Mouse (Mus musculus) embryonic facial prominence, embryonic 10.5 days (tissue): ENCODE data around the gene Fam206a. TPM values are rescaled to one million over a fixed set of nuclear protein-coding genes. Genes with fewer than 3 reads are reported as not detected.

Source experiments
- DNase-seq: peaks from one replicate; pipeline ENCODE4 v3.0.0-alpha.2; 2017; ENCODE audit warnings: low spot score
- H3K27ac ChIP-seq: fragments of 300-500 bp; sonication (generic); replicated peaks from 2 replicates; pipeline ENCODE4 v1.5.1; 2016; ENCODE audit warnings: mild to moderate bottlenecking
- H3K27me3 ChIP-seq: fragments of 300-500 bp; sonication (generic); replicated peaks from 2 replicates; pipeline ENCODE4 v1.6.1; 2016; ENCODE audit warnings: low read depth, mild to moderate bottlenecking; ENCODE audit not compliant: poor library complexity, severe bottlenecking
- H3K36me3 ChIP-seq: fragments of 300-500 bp; sonication (generic); replicated peaks from 2 replicates; pipeline ENCODE4 v1.6.1; 2016; ENCODE audit warnings: mild to moderate bottlenecking, moderate library complexity
- H3K4me1 ChIP-seq: fragments of 300-500 bp; sonication (generic); 2 replicates; pipeline ENCODE4 v1.6.1; 2016
- H3K4me3 ChIP-seq: fragments of 300-500 bp; sonication (generic); 2 replicates; pipeline ENCODE4 v1.5.1; 2016; ENCODE audit warnings: mild to moderate bottlenecking, moderate library complexity
- H3K9me3 ChIP-seq: fragments of 300-500 bp; sonication (generic); 2 replicates; pipeline ENCODE4 v1.6.1; 2016; ENCODE audit warnings: mild to moderate bottlenecking
- WGBS: fragments of 180-500 bp; shearing (Covaris S2); methylation state at CpG from one replicate; pipeline ENCODE4 v1.1.7; 2016; 5-methylcytosine and 5-hydroxymethylcytosine counted together
- polyA plus RNA-seq: library from polyadenylated mRNA; unstranded; fragments of >200 nt; fragmentation: Nextera tagmentation; extraction: Ambion mirVana; gene quantifications from 2 replicates; pipeline ENCODE4 v1.2.1, GENCODE M21; 2016

Gene Fam206a
- polyA plus RNA-seq: 27.6 and 28.1 TPM in 2 replicates

DNA sequence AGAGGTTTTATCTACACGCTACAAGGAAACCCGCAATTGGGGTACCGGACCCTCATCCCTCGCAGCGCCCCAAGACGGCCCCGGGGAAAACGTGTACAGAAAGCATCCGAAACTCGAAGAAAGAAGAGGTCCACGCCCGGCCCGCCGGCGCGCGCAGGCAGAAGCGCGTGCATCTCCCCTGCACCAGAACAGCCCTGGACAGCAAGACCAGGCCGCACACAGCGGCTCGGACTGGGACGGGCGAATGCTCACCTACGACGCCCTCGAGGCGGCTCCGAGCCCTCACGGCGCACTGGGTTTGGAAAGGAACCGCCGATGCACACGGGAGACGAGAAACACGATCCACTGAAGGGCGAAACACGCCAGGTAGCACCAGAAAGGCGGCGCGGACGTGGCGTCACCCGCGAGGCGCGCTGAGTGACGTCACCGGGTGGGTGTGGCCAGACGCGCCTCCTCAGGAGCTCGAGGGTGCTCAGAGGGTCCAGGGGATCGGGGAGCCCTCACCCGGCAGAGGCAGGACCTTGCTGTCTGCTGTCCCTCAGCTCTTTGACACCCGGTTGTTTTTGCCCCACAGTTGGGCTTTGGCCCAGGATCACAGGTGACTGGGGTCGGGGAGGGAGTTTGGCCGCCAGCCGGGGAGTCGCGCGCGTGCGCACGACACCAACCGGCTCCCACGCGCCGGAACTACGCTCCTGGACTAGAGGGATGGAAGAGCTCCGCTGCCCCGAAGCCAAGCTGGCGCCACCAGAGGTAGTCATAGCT is at the start of gene Fam206a, which contains the start of gene Elp1:
Gene Fam206a, plus strand, starts transcription at position 439 of the 762 bp plus-strand sequence.
Gene Elp1, minus strand, starts transcription at position 425 of the 762 bp plus-strand sequence.
- under 1% methylated on average over 72 of the region's 72 CpGs for WGBS
- peaks cover 69% of the 10 kb centered on the region for H3K36me3 ChIP-seq

DNA sequence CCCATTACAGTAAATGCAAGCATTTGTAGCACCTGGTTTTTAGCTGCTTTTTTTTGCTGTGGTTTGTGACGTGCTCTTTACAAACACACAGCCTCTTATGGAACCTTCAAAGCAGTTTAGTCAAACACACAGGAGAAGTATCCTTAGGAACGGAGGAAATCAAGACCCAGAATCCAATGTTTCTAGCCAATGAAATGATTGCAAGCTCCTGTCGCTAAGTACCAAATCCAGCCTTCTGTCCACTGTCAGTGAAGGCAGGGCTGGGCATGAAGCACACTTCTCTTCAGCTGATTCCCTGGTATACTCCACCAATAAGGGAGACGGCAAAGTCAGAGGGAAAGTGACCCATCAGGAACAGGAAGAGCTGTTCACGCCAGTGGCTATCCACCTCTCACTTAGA is 46.1 kb upstream of the Fam206a start:
- no peak overlapping the region for H3K27ac ChIP-seq
- DNase-seq: no peak
- no peaks in the 10 kb centered on the region for H3K4me1 ChIP-seq
- 90% methylated on average over 5 of the region's 5 CpGs for WGBS
- no peak overlapping the region for H3K4me3 ChIP-seq
- H3K27me3 ChIP-seq: no peaks in the 10 kb centered on the region
- peaks cover 99% of the 10 kb centered on the region for H3K36me3 ChIP-seq
- H3K9me3 ChIP-seq: no peaks in the 10 kb centered on the region

More for the DNA sequence above, at the start of gene Fam206a, which contains the start of gene Elp1:
- H3K4me3 ChIP-seq: peak within 1 kb of the TSS; percentile 92
- no peaks in the 10 kb centered on the region for H3K9me3 ChIP-seq
- no peaks in the 10 kb centered on the region for H3K27me3 ChIP-seq
- peak; percentile 94 for DNase-seq
- H3K4me1 ChIP-seq: peaks cover 25% of the 10 kb centered on the region
- peak within 1 kb of the TSS; percentile 96 for H3K27ac ChIP-seq

DNA sequence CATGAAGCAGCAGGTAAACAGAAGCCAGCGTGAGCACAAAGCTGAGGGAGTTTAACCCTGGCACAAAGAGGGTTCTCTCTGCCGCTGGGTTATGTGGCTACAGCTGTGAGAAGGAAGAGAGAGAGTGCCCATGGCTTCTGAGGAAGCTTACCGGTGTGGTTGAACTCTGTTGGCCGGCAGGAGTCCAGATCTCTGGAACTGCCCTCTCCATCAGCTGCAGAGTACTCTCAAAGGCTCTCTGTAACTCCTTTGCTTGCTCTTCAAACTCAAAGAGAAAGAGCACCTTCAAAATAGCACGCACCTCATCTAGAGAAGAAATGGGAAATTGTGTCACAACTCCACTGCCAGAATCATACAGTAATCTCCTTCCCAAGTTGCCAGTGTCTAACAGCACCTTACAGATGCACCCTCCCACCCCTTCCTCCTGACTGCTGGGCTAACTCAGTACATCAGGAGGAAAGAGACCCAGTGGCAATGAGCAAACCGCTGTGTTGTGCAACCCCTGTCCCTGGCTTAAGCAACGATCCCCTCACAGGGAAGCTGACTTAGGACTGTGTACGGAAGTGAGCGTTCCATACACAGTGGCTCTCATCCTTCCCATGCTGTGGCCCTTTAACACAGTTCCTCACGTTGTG is 45.1 kb upstream of the Fam206a start:
- WGBS: 95% methylated on average over 10 of the region's 10 CpGs
- Histone ChIP-seq H3K27ac (no peak overlapping the region), H3K36me3 (peaks cover 99% of the 10 kb centered on the region), H3K27me3 (no peaks in the 10 kb centered on the region), H3K4me1 (no peaks in the 10 kb centered on the region), H3K4me3 (no peak overlapping the region), H3K9me3 (no peaks in the 10 kb centered on the region)
- DNase-seq: no peak

GRCm38 (mm10) chr4:56757693-56758092 is 44.5 kb upstream of the Fam206a start:
- peaks cover 100% of the 10 kb centered on the region for H3K36me3 ChIP-seq
- no peaks in the 10 kb centered on the region for H3K4me1 ChIP-seq
- no peak overlapping the region for H3K4me3 ChIP-seq
- 93% methylated on average over 1 of the region's 1 CpGs for WGBS
- H3K27ac ChIP-seq: no peak overlapping the region
- no peak for DNase-seq
- H3K9me3 ChIP-seq: no peaks in the 10 kb centered on the region
- H3K27me3 ChIP-seq: no peaks in the 10 kb centered on the region

DNA sequence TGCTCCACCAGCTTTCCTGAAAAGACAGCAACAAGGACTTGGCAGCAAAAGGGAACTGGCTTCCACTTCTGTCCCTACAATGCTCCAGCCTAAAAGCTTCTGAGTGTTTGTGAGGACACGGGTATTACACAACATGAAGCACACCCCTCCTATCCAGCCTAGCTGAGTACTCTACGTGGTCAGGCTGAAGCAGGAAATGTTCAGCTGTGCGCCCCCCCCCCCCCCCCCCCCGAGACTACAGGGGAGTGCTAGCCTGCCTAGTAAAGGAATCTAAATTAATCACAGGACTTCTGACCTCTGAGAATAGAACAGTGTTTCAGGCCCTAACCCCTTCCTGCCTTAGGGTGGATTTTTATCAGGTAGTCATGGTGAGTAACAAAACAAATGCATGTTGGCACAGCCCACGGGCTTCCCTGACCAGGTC is 34.3 kb upstream of the Fam206a start:
- no peaks in the 10 kb centered on the region for H3K27me3 ChIP-seq
- no peak for DNase-seq
- 79% methylated on average over 5 of the region's 5 CpGs for WGBS
- peaks cover 100% of the 10 kb centered on the region for H3K36me3 ChIP-seq
- no peak overlapping the region for H3K4me3 ChIP-seq
- H3K27ac ChIP-seq: no peak overlapping the region
- no peaks in the 10 kb centered on the region for H3K9me3 ChIP-seq
- H3K4me1 ChIP-seq: no peaks in the 10 kb centered on the region

DNA sequence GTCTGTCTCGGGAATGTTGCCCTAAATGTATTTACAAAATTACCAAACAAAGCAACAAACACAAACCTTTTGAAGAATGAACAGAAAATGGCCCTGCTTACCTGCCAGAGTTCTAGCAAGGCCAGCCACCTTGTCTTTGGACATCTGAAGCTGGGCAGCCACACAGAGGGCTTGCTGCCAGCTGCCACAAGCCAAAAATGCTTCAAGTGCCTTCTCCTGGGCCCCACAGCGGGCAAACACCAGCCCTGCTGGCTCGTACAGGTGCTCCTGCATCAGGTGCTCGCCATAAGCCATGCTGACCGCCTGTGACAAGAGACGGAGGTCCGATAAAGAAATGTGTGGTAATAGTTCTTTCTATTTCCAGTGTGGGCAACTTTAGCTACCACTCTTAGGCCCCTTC is 33.2 kb upstream of the Fam206a start:
- Histone ChIP-seq H3K27ac (no peak overlapping the region), H3K9me3 (no peaks in the 10 kb centered on the region), H3K4me3 (no peak overlapping the region), H3K36me3 (peaks cover 100% of the 10 kb centered on the region), H3K4me1 (no peaks in the 10 kb centered on the region), H3K27me3 (no peaks in the 10 kb centered on the region)
- WGBS: 93% methylated on average over 7 of the region's 7 CpGs
- DNase-seq: no peak

DNA sequence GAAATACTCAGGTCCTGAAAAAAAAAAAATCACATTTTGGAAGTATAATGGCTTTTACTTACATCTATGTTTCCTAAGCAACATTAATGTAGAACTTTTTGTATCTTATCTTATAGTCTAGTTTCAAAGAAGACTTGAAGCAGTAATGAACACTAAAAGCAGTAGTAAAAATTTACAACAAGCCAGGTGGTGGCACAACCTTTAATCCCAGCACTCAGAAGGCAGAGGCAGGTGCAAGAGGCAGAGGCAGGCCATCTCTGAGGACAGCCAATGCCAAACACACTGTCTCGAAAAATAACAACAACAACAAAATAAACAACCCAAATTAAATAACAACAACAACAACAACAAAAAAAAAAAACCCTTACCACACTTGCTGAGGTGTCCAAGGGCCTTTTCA is 31.1 kb upstream of the Fam206a start:
- no peak for DNase-seq
- H3K4me3 ChIP-seq: no peak overlapping the region
- no peaks in the 10 kb centered on the region for H3K27me3 ChIP-seq
- H3K9me3 ChIP-seq: no peaks in the 10 kb centered on the region
- 81% methylated on average over 1 of the region's 1 CpGs for WGBS
- H3K4me1 ChIP-seq: no peaks in the 10 kb centered on the region
- H3K36me3 ChIP-seq: peaks cover 100% of the 10 kb centered on the region
- H3K27ac ChIP-seq: no peak overlapping the region

- no peak overlapping the region for H3K27ac ChIP-seq
- H3K4me1 ChIP-seq: no peaks in the 10 kb centered on the region
- H3K9me3 ChIP-seq: no peaks in the 10 kb centered on the region
- no peak overlapping the region for H3K4me3 ChIP-seq
- WGBS: 59% methylated on average over 1 of the region's 1 CpGs
- H3K36me3 ChIP-seq: peaks cover 94% of the 10 kb centered on the region
- no peak for DNase-seq
- no peaks in the 10 kb centered on the region for H3K27me3 ChIP-seq
Observed at GRCm38 (mm10) chr4:56791373-56791772, 10.8 kb upstream of the Fam206a start.

GRCm38 (mm10) chr4:56802669-56803150 is 565 bp downstream of the Fam206a start:
- peak overlapping the region; percentile 96 for H3K27ac ChIP-seq
- no peaks in the 10 kb centered on the region for H3K9me3 ChIP-seq
- 3% methylated on average over 25 of the region's 25 CpGs for WGBS

DNA sequence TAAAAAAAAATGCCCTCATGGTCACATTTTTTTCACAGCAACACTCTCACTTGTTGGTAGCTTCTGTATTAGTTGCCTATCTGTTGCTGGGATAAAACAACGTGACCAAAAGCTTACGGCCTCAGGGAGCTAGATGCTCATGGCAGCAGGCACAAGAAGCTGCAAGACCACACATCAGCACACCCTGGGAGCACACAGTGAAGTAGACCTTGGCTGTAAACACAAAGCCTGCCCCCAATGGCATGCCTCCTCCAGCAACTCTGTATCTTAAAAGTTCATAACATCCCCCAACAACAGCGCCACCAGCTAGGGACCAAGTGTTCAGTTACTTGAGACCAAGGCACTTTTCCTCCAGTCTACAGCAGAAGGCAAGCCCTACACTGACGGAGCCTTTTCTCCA is 6.9 kb downstream of the Fam206a start:
- H3K9me3 ChIP-seq: no peaks in the 10 kb centered on the region
- no peak overlapping the region for H3K27ac ChIP-seq
- DNase-seq: no peak
- H3K4me3 ChIP-seq: no peak overlapping the region
- H3K36me3 ChIP-seq: peaks cover 66% of the 10 kb centered on the region
- 75% methylated on average over 4 of the region's 4 CpGs for whole genome bisulfite sequencing
- 0 out of 2 replicates have a peak, but pooled peaks cover under 1% of the 10 kb centered on the region for H3K4me1 ChIP-seq
- no peaks in the 10 kb centered on the region for H3K27me3 ChIP-seq

More at GRCm38 (mm10) chr4:56802669-56803150, 565 bp downstream of the Fam206a start:
- H3K4me1 ChIP-seq: peaks cover 25% of the 10 kb centered on the region
- H3K4me3 ChIP-seq: peak overlapping the region; percentile 92
- no peak for DNase-seq
- H3K27me3 ChIP-seq: no peaks in the 10 kb centered on the region
- H3K36me3 ChIP-seq: peaks cover 69% of the 10 kb centered on the region

- no peaks in the 10 kb centered on the region for H3K27me3 ChIP-seq
- H3K4me3 ChIP-seq: no peak overlapping the region
- peaks cover 48% of the 10 kb centered on the region for H3K36me3 ChIP-seq
- no peak for DNase-seq
- H3K4me1 ChIP-seq: peaks cover 8% of the 10 kb centered on the region
- 70% methylated on average over 3 of the region's 3 CpGs for WGBS
- H3K9me3 ChIP-seq: no peaks in the 10 kb centered on the region
- no peak overlapping the region for H3K27ac ChIP-seq
Observed at GRCm38 (mm10) chr4:56811642-56812041, 9.5 kb downstream of the Fam206a start.

- no peaks in the 10 kb centered on the region for H3K27me3 ChIP-seq
- no peaks in the 10 kb centered on the region for H3K9me3 ChIP-seq
- peaks cover 43% of the 10 kb centered on the region for H3K36me3 ChIP-seq
- H3K4me3 ChIP-seq: no peak overlapping the region
- no peak for DNase-seq
- H3K4me1 ChIP-seq: peaks cover 8% of the 10 kb centered on the region
- no peak overlapping the region for H3K27ac ChIP-seq
- 83% methylated on average over 4 of the region's 4 CpGs for WGBS
Observed at GRCm38 (mm10) chr4:56812096-56812495, 10.0 kb downstream of the Fam206a start.
